Mouse (Mus musculus) ovary, postnatal 36 days (tissue): ENCODE data around the gene Prr12.

Experiments
- DNase-seq: peaks from one replicate; pipeline ENCODE4 v3.0.0; 2022; ENCODE audit warnings: low spot score, mixed read lengths

Gene Prr12

GRCm38 (mm10) chr7:45050945-45051600, 1.6 kb downstream of the Prr12 start:
- peak; percentile 60 for DNase-seq

- no peak for DNase-seq
Observed at GRCm38 (mm10) chr7:45048923-45049657, 3.6 kb downstream of the Prr12 start.

GRCm38 (mm10) chr7:45048001-45048890, 4.4 kb downstream of the Prr12 start:
- DNase-seq, result no peak

GRCm38 (mm10) chr7:45047491-45047890, 5.2 kb downstream of the Prr12 start:
- DNase-seq, result no peak

- DNase-seq, result no peak
Observed at GRCm38 (mm10) chr7:45046853-45047350, 5.8 kb downstream of the Prr12 start.

- no peak for DNase-seq
Observed at GRCm38 (mm10) chr7:45045741-45046140, 6.9 kb downstream of the Prr12 start.

- no peak for DNase-seq
Observed at GRCm38 (mm10) chr7:45043307-45043706, 9.4 kb downstream of the Prr12 start.

- DNase-seq, result no peak
Observed at GRCm38 (mm10) chr7:45040851-45041250, 11.8 kb downstream of the Prr12 start.

- no peak for DNase-seq
Observed at GRCm38 (mm10) chr7:45038411-45038810, 14.3 kb downstream of the Prr12 start.

GRCm38 (mm10) chr7:45037720-45038361, 14.8 kb downstream of the Prr12 start:
- no peak for DNase-seq

GRCm38 (mm10) chr7:45036702-45037101, 16.0 kb downstream of the Prr12 start:
- DNase-seq, result no peak

GRCm38 (mm10) chr7:45035631-45036030, 17.1 kb downstream of the Prr12 start:
- no peak for DNase-seq

- DNase-seq, result no peak
Observed at GRCm38 (mm10) chr7:45033722-45034359, 18.8 kb downstream of the Prr12 start.

GRCm38 (mm10) chr7:45030857-45031256, 21.8 kb downstream of the Prr12 start:
- no peak for DNase-seq

- DNase-seq, result no peak
Observed at GRCm38 (mm10) chr7:45029995-45030394, 22.7 kb downstream of the Prr12 start.

- DNase-seq, result no peak
Observed at GRCm38 (mm10) chr7:45028351-45028750, 24.3 kb downstream of the Prr12 start.

GRCm38 (mm10) chr7:45027761-45028160, 24.9 kb downstream of the Prr12 start:
- DNase-seq, result no peak

- no peak for DNase-seq
Observed at GRCm38 (mm10) chr7:45026256-45026655, 26.4 kb downstream of the Prr12 start.

GRCm38 (mm10) chr7:45025601-45026220, 27.0 kb downstream of the Prr12 start:
- DNase-seq, result no peak

- DNase-seq, result no peak
Observed at GRCm38 (mm10) chr7:45024281-45025248, 28.1 kb downstream of the Prr12 start.
